Mouse (Mus musculus) gastrocnemius, adult 2 months (tissue): ENCODE results near the gene Myadm. TPM values are rescaled to one million over a fixed set of nuclear protein-coding genes. Genes with fewer than 3 reads are reported as not detected.

ENCODE experiments used
- DNase-seq: peaks from one replicate; pipeline ENCODE4 v3.0.0; 2022
- H3K27ac ChIP-seq: fragments of 200-600 bp; 2 replicates; pipeline ENCODE4 v1.8.1; 2022; ENCODE audit warnings: mild to moderate bottlenecking
- H3K4me3 ChIP-seq: fragments of 200-600 bp; 2 replicates; pipeline ENCODE4 v1.8.1; 2022; ENCODE audit warnings: mild to moderate bottlenecking, moderate library complexity
- CTCF ChIP-seq: fragments of 200-600 bp; IDR thresholded peaks from 2 replicates; pipeline ENCODE4 v1.8.1; 2022; ENCODE audit warnings: antibody characterized with exemption, mild to moderate bottlenecking, moderate library complexity
- intact Hi-C: fragments of 180-260 bp; cut with DNase I; formaldehyde crosslinking; loops from one replicate; pipeline ENCODE4 v1.15.1; 2025
- total RNA-seq, 2 experiments: library from RNA; stranded (reverse); gene quantifications; 2 replicates each; pipeline ENCODE4 v1.2.3; 2021

Myadm gene
- total RNA-seq, 2 experiments from 2014 or later = 17.8 to 37.2 TPM

- TF ChIP-seq CTCF = peak; percentile 20; the same call in 1 of the 2 replicates
- peak; percentile 93 for DNase-seq
- peak overlapping the region; percentile 83 for H3K4me3 ChIP-seq
- intact Hi-C loops = loop anchor here (10.0 kb wide), 1 partner anchor 1202 kb away; no protein-coding TSS in a partner anchor
- peak overlapping the region; percentile 93 for H3K27ac ChIP-seq
These were observed 3.9 kb downstream of the Myadm start for GRCm38 (mm10) chr7:3292791-3293190.

DNA sequence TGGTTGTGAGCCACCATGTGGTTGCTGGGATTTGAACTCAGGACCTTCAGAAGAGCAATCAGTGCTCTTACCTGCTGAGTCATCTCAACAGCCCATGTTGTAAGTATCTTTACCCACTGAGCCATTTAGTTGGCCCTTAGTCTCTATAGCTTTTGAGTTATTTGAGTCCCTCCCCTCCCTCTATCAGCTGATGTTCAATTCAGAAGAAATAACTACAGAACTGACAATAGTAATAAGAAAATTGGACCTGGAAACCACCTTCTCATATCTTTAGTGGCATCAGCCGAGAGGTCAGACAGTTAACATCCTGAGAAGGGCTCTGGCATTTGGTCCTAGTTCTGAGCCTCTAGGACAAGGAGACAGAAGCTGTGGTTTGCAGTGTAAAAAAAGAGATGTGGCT lies 5.9 kb downstream of the Myadm start:
- intact Hi-C loops = loop anchor here (10.0 kb wide), 1 partner anchor 1200 kb away; no protein-coding TSS in a partner anchor
- Histone ChIP-seq H3K4me3 (peak overlapping the region; percentile 83), H3K27ac (no peak overlapping the region)
- no peak for DNase-seq
- no peak for TF ChIP-seq CTCF

DNA sequence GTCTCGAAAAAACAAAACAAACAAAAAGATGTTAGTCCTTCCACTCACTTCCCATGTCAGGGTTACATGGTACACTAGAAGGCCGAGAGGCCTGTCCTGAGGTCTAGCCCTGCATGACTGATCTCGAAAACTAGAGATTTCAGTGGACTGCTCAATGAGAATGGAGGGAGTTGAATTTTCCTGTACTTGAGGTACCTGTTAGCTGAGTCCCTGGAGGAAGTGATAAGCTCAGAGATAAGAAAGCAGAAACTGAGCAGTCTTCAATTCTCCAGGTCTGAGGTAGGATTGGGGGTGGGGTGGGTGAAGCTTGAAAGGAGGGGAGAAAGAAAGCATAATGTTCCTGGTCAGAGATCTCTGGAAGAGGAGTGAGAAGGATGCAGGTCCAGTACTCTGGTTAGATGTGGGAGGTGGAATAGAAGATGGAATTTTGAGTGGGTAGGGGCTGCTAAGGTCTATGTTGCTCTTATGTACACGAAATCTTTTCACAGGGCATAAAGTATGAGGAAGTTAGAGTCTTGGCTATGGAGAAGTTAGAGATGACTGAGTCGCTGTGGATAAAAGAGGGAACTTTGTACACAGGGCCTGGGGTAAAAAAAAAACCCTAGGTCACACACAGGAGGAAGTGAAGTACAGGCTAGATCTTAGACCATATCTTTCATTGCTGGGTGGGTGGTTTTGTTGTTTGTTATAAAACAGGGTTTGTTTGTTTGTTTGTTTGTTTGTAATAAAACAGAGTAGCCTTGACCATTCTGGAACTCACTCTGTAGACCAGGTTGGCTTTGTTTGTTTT lies 6.6 kb downstream of the Myadm start:
- TF ChIP-seq CTCF = no peak
- no peak for DNase-seq
- H3K4me3 ChIP-seq = peak overlapping the region; percentile 83
- intact Hi-C loops = loop anchor here (10.0 kb wide), 1 partner anchor 1199 kb away; no protein-coding TSS in a partner anchor
- peak overlapping the region; percentile 12; the same call in 1 of the 2 replicates for H3K27ac ChIP-seq

DNA sequence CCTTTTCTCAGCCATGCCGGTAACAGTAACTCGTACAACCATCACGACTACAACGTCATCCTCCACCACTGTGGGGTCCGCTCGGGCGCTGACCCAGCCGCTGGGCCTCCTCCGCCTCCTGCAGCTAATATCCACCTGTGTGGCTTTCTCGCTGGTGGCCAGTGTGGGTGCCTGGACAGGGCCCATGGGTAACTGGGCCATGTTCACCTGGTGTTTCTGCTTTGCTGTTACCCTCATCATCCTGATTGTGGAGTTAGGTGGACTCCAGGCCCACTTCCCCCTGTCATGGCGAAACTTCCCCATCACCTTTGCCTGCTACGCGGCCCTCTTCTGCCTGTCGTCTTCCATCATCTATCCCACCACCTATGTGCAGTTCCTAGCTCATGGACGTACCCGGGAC lies 7.8 kb downstream of the Myadm start:
- no peak for TF ChIP-seq CTCF
- no peak for DNase-seq
- H3K4me3 ChIP-seq = peak overlapping the region; percentile 83
- no peak overlapping the region for H3K27ac ChIP-seq
- intact Hi-C loops = loop anchor here (10.0 kb wide), 1 partner anchor 1198 kb away; no protein-coding TSS in a partner anchor

- TF ChIP-seq CTCF = peak; percentile 53
- no peak for DNase-seq
- intact Hi-C loops = loop anchor here (5.0 to 10.0 kb wide), 2 partner anchors 38 to 1195 kb away; no protein-coding TSS in a partner anchor
- Histone ChIP-seq H3K4me3 (no peak overlapping the region), H3K27ac (no peak overlapping the region)
These were observed 11.2 kb downstream of the Myadm start for GRCm38 (mm10) chr7:3299941-3300617.

GRCm38 (mm10) chr7:3300891-3301627 lies 12.2 kb downstream of the Myadm start:
- H3K27ac ChIP-seq = peak overlapping the region; percentile 65; the same call in 1 of the 2 replicates
- no peak for TF ChIP-seq CTCF
- DNase-seq = no peak
- peak overlapping the region; percentile 62; the same call in 1 of the 2 replicates for H3K4me3 ChIP-seq
- intact Hi-C loops = loop anchor here (5.0 kb wide), 1 partner anchor 39 kb away; no protein-coding TSS in a partner anchor

DNA sequence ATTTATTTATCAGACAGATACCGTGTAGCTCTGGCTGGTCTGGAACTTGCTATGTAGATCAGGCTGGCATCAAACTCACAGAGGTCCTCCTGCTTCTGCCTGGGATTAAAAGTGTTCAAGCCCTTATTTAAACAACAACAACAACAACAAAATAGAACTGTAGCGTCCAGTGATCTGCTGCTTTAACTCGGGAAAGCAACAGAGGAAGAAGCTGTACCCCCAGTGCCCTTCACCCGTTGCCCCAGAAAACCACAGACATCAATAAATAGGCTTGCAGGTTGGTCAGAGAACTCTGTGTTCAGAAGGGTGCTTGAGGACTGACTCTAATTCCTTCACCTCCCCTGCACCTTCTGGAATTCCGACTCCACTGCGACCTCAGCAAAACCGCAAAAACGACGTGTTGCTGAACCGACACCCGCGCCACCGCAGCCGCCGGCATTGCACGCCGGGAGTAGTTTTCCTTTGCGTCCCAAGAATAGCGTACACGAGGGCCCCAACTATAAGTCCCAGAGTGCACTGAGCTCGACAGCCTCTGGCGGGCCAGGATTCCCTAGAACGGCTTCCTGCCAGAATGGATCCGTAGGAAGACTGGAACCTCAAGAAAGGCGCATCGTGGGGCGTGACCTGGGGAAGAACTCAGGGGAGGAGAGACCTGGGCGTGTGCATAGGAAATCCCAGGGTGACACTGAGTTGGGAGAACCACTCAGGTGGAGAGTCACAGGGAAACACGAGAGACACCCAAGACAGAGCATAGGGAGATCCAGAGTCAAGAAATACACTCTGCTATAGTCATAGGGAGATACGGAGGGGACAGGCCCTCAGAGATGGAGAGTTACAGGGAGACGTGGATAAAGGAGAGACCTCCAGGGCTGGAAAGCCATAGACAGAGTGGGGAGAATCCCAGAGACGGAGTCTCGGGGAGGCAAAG lies 13.0 kb downstream of the Myadm start:
- peak overlapping the region; percentile 65 for H3K27ac ChIP-seq
- intact Hi-C loops = loop anchor here (5.0 kb wide), 1 partner anchor 40 kb away; no protein-coding TSS in a partner anchor
- H3K4me3 ChIP-seq = peak overlapping the region; percentile 62
- TF ChIP-seq CTCF = no peak
- DNase-seq = peak; percentile 51

GRCm38 (mm10) chr7:3302556-3303275 lies 13.8 kb downstream of the Myadm start:
- intact Hi-C loops = loop anchor here (1.0 to 5.0 kb wide), 2 partner anchors 40 to 80 kb away; no protein-coding TSS in a partner anchor
- DNase-seq = no peak
- H3K27ac ChIP-seq = peak overlapping the region; percentile 65
- TF ChIP-seq CTCF = peak; percentile 75
- peak overlapping the region; percentile 62 for H3K4me3 ChIP-seq

GRCm38 (mm10) chr7:3303276-3303781 lies 14.4 kb downstream of the Myadm start:
- no peak for TF ChIP-seq CTCF
- Histone ChIP-seq H3K4me3 (peak overlapping the region; percentile 62), H3K27ac (no peak overlapping the region)
- DNase-seq = no peak
- intact Hi-C loops = loop anchor here (1.0 to 5.0 kb wide), 2 partner anchors 41 to 81 kb away; no protein-coding TSS in a partner anchor

DNA sequence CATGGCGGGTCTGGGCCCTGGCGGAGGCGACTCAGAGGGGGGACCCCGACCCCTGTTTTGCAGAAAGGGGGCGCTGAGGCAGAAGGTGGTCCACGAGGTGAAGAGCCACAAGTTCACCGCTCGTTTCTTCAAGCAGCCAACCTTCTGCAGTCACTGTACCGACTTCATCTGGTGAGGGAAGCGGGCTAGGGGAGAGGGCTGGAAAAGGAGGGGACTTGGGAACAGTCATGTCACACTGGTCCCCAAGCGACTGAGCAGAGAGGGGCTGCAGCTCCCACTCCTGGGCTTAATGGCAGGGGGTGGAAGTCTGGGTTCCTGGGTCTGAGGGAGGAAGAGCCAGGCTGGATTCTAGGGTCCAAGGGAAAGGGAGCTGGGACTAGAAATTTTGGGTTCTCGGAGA lies 14.9 kb downstream of the Myadm start:
- no peak for TF ChIP-seq CTCF
- H3K4me3 ChIP-seq = peak overlapping the region; percentile 62
- H3K27ac ChIP-seq = no peak overlapping the region
- intact Hi-C loops = loop anchor here (1.0 to 5.0 kb wide), 2 partner anchors 41 to 81 kb away; no protein-coding TSS in a partner anchor
- no peak for DNase-seq
